Mouse (Mus musculus): ENCODE results near the gene Zdhhc8.
A peak's percentile ranks its signal among the peaks of the same experiment; 100 is the strongest.

Gene Zdhhc8

GRCm38 (mm10) chr16:18231047-18231446 is 3.9 kb downstream of the Zdhhc8 start:
- no peak for DNase-seq (ENCODE audit: low read depth, low spot score)

DNA sequence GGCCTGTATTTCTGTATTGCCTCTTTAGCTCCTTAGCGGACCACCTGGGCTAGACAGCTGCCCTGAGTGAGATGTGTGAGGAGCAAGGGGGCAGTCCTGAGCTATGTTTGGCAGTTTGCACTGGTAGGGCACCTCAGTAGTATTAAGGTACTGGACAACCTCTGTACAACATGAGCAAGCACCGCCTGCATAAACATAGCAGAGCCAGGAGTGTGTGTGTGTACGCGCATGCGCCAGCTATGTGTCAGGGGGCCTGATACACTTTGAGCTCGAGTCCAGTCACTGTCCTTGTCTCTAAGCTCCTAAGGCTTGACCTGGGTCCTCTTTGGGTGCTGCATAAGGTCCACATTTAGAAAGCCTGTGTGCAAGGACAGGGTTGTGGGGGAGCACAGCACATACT is 4.3 kb downstream of the Zdhhc8 start:
- no peak for DNase-seq (ENCODE audit: low read depth, low spot score)

GRCm38 (mm10) chr16:18229622-18230021 is 5.3 kb downstream of the Zdhhc8 start:
- no peak for DNase-seq (ENCODE audit: low read depth, low spot score)

DNA sequence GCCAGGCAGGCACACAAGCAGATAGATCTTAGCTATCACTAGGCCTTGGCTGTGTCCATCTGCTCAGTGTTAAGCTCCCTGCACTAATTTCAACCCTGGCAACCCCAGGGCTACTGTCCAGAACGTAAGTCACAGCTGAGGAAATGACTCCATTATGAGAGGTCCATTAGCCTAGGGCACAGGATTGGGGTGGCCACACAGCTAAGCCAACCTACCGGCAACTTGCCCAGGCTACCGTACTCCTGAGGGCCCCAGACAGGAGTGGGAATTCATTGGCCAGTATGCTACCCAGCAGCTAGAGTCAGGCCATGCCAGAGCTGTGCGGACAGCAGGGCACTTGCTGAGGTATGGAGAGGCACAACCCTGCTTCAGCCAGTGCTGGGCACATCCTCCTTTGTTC is 6.1 kb downstream of the Zdhhc8 start:
- no peak for DNase-seq (ENCODE audit: low read depth, low spot score)

GRCm38 (mm10) chr16:18227897-18228422 is 7.0 kb downstream of the Zdhhc8 start:
- no peak for DNase-seq (ENCODE audit: low read depth, low spot score)

GRCm38 (mm10) chr16:18227187-18227586 is 7.7 kb downstream of the Zdhhc8 start:
- no peak for DNase-seq (ENCODE audit: low read depth, low spot score)

DNA sequence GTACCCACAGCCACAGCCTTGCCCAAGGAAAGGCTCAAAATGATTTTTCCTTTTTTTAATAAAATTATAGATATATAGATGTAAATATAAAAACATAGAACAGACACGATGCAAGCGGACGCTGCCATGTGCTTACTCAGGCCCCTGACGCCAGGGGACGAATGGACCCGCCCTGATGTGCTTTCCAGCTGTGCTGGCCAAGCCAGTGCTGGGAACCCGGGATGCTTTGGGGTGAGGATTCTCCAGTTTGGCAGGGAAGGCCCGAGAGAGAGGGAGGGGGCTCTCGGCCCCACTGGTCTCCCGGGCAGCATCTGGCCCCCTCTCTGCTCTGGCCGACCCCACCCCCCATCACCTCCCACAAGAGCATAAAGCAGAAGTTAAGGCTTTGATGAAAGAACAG is 12.7 kb downstream of the Zdhhc8 start:
- DNase-seq (ENCODE audit: low read depth, low spot score): no peak

GRCm38 (mm10) chr16:18221543-18221898 is 13.4 kb downstream of the Zdhhc8 start:
- DNase-seq (ENCODE audit: low read depth, low spot score): no peak

- no peak for DNase-seq (ENCODE audit: low read depth, low spot score)
These were observed 13.9 kb downstream of the Zdhhc8 start for GRCm38 (mm10) chr16:18220856-18221542.

GRCm38 (mm10) chr16:18220001-18220400 is 14.9 kb downstream of the Zdhhc8 start:
- DNase-seq (ENCODE audit: low read depth, low spot score): no peak

GRCm38 (mm10) chr16:18218580-18218996 is 16.3 kb downstream of the Zdhhc8 start:
- no peak for DNase-seq (ENCODE audit: low read depth, low spot score)

DNA sequence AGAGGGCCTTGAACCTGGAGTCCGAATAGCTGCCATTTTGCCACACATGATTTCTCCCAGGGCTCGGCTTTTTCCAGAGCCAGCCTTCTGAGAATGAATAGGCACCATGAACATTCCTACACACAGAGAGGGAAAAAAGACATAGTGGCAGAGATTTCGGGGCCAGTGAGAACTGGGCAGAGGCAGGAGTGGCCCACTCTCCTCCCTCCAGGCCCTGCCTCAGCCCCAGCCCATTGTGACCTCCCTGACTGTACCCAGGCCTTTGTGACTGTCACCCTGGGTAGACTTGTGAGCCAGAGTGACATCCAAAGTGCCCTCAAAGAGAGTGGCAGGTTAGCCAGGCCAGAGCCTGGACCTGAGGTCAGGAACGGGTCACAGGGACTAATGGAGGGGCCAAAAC is 17.4 kb downstream of the Zdhhc8 start, which contains the start of gene Ccdc188:
Gene Ccdc188, plus strand, starts transcription at position 301 of the 400 bp plus-strand sequence.
- DNase-seq (ENCODE audit: low read depth, low spot score): no peak

DNA sequence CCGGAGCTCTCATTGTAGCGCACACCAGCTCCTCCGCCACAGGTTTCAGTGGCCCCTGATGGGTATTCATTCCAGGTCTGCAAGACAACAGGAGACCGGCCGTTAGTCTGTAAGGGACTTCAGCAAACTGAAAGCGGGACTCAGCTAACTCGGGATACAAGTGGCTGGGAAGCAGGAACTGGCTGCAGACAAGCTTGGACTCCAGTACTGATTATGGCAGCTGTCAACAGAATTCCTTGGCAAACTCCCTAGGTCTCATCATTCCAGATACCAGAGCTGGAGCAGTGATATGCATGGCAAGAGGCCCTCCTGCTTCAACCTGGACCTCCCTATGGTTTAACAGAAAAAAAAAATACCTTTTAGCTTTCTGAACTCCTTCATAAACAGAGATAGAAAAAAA is 20.1 kb downstream of the Zdhhc8 start:
- DNase-seq (ENCODE audit: low read depth, low spot score): no peak

GRCm38 (mm10) chr16:18213689-18214088 is 21.2 kb downstream of the Zdhhc8 start:
- DNase-seq (ENCODE audit: low read depth, low spot score): no peak

DNA sequence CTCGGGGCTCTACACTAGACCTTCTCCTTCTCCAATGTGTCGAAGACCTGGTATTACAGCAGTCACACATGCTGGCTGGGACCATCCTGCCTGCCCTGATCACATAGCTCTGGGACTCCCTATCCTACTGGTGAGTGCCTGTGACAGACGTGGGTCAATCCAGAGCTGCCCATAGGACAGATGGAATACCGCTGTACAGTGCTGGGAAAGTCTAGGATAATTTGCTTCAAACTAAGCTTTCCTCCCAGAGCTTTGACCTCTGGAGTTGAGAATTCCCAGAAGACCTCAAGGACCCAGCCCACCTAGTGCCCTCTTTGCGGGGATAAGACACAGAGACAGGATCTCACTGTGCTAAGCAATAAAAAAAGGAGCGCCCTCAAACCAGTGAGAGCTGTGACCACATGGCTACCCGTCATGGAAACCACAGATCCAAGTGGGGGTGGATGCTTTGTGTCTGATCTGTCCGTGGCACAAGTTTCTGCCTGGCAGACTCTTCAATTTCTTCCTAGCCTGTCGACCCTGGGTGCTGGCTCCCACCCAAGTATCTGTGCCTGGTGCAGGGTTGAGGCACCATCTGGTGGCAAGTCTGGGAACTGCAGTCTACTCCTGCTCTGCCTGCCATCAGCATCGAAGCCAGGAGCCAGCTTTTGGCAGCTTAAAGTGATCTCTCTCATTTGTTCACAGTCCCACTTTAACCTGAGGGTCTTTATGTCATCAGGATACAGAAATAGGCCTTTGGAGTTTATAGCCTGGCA is 23.3 kb downstream of the Zdhhc8 start:
- DNase-seq (ENCODE audit: low read depth, low spot score): peak; percentile 30

GRCm38 (mm10) chr16:18210701-18211416 is 24.1 kb downstream of the Zdhhc8 start:
- peak; percentile 8 for DNase-seq (ENCODE audit: low read depth, low spot score)

DNA sequence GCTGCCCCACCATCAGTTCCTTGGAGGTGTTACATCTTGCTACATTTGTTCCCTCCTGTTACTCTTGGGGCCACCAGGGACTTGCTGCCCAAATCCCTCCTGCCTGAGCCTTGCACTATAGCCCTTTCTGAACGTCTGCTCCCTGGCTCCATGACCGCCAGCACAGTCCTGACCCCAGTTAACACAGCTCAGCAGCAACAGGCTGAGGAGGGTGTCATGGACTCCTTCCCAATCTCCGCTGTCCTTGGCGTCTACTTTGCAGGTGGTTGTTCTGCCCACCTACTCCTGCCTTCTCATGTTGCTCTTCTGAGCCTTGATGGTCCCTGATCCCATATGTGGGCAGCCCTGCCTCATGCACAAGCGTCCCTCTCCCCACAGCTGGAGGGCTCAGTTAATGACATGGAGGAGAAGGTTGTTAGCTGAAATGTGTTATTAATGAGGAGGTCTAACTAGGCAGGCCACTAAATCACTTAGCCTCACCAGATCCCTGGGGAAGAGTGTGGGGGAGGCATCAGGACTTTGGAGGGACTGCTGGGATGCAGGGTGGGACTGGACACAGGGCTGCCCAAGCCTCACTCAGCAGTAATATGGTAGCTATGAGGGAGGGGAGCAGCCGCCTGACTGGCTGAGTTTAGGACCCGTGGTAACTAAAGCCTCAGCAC is 31.4 kb downstream of the Zdhhc8 start:
- no peak for DNase-seq (ENCODE audit: low read depth, low spot score)

- DNase-seq (ENCODE audit: low read depth, low spot score): no peak
These were observed 32.9 kb downstream of the Zdhhc8 start for GRCm38 (mm10) chr16:18202061-18202460.

GRCm38 (mm10) chr16:18201620-18202019 is 33.3 kb downstream of the Zdhhc8 start:
- no peak for DNase-seq (ENCODE audit: low read depth, low spot score)

GRCm38 (mm10) chr16:18200062-18200461 is 34.9 kb downstream of the Zdhhc8 start:
- DNase-seq (ENCODE audit: low read depth, low spot score): no peak

DNA sequence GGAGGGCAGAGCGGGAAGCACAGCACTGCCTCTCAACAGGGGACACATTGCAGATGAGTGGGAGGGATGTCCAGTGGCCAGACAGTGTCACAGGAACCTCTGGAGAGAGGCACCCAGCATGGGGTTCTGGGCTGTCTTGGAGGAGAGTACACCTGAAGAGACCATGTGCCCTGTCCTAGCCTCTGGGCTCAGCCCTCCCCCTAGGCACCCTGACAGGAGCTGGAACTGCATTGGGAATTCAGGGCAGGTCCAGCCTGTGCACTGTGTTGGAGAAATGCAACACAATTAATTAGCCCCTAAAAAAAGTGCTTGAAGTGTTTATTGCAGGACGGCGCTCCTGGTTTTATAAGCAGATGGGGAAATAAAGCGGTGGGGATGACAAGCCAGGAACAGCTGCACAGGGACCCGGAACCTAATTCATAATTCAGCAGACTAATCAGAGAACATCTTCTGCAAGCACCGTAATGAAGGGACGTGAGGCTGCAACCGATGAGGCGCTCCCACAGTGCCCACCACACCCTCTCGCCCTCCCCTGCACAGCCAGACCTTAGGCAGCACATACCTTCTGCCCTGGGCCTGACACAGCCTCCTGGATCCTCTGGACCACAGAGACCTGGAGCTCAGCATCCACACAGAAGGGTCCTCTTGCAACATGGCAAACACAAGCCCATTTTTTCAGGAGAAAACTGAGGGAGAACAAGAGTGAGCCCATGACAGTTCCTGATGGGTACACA is 36.4 kb downstream of the Zdhhc8 start:
- DNase-seq (ENCODE audit: low read depth, low spot score): no peak

Data from c-Kit-negative CD71-positive TER-119-positive erythroid progenitor cells, embryonic 14.5 days (primary cell).